Mouse (Mus musculus): ENCODE data around the gene Msmp.
A peak's percentile ranks its signal among the peaks of the same experiment; 100 is the strongest.
"Not testable (repeated sequence)": the region's sequence is repeated elsewhere in the genome, so short reads cannot be mapped to it uniquely, and the experiment has no call there.

The Msmp gene

DNA sequence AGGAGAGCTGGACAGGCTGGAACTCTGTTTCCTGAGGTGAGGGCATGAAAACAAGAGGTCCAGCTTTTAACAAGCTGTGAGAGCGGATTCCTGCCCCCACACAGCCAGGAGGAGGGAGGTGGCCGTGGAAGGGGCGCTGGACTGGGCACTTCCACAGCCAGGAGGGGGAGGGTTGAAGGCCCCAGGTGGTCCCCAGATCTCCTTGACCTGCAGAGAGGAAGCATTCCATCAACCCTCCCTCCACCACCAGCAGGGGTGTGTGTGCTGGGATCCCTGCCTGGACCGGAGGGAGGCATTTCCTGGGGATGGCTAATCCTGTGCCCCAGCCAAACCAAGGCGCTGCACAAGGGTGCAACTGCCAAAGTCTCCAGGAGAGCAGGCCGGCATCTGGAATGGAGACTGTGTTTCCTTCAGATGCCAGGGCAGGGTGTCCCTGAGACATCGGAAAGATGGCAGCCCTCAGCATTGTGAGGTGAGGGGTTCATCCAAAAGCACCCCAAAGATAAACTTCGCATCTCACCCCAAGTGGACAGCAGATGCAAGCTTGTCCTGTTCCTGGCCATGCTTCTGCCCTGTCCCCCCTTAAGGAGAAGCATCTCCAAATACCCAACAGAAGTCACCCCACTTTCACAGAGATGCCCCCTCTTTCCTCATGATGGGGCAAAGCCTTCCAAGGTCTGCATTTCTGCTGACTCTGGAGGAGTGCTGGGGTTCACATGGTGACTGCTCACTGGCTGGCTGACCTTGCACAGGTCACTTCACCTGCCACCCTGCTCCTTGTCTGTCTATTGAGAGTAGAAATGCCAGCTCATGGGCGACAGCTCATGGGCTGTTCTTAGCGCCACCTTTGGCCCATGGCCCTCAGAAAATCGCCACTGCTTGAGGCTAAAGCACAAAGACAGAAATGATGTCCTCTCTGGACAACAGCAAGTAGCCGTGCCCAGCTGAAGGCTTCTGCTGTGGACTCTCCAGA, at the start of gene Msmp:
Gene Msmp, minus strand, starts transcription at position 51 of the 973 bp plus-strand sequence.
- no peak for DNase-seq (ENCODE audit: low spot score in 2 of 2)

DNA sequence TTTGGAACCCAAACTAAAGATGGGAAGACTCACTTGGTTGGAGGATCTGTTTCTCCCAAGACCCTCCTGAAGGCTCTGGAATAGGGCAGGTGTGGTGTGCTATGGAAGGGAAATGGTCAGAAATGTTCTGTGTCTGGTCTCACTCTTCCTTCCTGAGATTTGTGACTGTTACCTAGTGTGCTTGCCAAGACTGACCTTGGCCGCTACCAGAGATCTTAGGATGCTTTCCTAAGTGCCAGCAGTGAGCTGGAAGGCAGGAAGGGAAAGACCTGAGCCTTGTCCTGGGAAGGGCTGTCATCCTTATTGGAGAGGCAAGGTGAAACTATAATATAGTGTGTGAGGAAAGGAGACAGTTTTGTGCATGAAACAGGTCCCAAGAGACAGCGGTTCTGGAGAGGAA, 49.4 kb upstream of the Msmp start:
- no peak for DNase-seq (ENCODE audit: low spot score in 2 of 2)

DNA sequence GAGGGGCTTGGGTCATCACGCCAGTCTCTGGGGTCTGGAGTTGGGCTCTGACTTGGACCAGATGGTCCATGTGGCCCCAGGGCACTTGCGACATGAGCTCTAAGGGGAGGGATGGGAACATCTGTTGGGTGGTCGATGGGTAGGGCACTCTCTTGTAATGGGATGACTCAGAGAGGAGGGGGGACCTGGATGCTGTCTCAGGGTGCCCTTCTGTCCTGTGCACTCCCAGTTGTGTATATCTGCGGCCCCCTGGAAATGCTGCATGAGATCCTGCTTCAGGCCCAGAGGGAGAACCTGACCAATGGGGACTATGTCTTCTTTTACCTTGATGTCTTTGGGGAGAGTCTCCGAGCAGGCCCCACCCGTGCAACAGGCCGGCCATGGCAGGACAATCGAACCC, 49.0 kb upstream of the Msmp start:
- DNase-seq (ENCODE audit: low spot score in 2 of 2), result no peak

DNA sequence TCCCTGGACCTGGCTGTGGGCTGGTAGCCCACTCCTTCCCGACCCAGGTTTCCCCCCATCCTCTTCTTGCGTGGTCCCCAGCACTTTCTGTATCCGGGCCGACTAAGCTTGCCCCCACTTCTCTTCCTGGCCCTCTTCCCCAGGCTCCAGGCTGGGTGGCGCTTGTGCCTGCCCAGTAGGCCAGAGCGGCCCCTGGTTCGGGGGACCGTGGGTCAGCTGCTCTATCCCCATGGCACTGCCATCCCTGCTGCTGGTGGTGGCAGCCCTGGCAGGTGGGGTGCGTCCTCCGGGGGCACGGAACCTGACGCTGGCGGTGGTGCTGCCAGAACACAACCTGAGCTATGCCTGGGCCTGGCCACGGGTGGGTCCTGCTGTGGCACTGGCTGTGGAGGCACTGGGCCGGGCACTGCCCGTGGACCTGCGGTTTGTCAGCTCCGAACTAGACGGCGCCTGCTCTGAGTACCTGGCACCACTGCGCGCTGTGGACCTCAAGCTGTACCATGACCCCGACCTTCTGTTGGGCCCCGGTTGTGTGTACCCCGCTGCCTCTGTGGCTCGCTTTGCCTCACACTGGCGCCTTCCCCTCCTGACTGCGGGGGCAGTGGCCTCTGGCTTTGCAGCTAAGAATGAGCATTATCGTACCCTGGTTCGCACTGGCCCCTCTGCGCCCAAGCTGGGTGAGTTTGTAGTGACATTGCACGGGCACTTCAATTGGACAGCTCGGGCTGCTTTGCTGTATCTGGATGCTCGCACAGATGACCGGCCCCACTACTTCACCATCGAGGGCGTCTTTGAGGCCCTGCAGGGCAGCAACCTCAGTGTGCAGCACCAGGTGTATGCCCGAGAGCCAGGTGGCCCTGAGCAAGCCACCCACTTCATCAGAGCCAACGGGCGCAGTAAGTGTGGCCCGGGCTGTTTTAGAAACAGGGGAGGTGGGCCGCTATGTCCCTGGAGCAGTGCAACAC, 47.9 kb upstream of the Msmp start:
- no peak for DNase-seq (ENCODE audit: low spot score in 2 of 2)

DNA sequence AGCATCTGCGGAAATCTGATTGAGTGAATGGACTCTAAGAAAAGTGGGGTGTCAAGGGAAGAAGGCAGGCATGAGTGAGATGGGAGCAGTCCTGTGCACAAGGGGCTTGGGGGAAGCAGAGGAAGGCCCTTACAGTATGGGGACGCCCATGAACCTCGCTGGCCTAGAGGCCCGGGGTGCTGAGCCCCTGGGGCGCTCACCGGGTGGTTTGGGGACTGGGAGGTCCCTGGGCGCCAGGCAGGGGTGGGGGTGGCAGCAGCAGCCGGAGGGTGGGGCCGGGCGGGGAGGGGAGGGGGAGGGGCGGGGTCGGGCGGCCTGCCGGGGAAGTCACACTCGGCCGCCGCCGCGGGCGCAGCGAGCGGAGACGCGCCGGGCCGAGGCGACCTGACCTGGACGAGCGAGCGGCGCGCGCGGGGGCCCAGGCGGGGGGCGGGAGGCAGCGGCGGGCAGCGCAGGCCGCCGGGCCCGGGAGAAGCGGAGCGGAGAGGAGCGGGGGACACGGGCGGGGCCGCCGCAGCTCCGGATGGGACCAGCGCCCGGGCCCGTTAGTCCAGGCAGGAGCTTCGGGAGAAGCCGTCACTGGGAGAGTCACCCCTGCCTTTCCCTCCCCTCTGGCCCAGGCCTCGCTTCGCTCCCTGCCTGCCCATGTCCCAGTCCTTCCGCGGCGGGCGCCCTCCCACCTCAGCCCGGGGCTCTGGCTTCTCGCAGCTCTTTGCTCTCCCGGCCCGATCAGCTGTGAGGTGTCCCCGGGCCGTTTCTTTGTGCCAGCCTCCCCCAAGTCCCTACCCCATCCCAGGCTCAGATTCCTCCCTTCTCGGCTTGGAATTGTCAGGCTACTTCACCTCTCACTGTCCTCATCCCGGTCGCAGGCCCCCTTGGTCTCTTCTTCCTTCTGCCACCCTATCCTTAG, 47.0 kb upstream of the Msmp start, which contains the start of gene Npr2:
Gene Npr2, plus strand, starts transcription at position 890 of the 910 bp plus-strand sequence.
- no peak for DNase-seq (ENCODE audit: low spot score in 2 of 2)

DNA sequence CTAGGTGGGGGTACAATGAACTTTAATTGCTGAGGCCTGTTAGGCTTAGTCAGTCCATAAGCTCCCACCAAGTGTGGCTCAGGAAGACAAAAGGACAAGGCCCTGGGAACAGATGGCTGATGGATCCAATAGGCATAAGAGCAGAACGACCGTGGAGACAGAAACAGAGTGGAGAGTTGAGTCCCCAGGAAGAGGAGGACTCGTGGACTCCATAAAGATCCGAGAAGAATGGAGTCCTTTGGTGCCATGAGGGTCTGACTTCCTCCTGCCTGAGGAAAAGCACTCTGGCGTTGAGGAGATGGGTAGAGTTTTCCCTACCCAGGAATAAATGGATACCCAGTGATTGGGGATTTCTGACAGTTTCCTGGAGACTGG, 46.4 kb upstream of the Msmp start:
- DNase-seq (ENCODE audit: low spot score in 2 of 2), result no peak

DNA sequence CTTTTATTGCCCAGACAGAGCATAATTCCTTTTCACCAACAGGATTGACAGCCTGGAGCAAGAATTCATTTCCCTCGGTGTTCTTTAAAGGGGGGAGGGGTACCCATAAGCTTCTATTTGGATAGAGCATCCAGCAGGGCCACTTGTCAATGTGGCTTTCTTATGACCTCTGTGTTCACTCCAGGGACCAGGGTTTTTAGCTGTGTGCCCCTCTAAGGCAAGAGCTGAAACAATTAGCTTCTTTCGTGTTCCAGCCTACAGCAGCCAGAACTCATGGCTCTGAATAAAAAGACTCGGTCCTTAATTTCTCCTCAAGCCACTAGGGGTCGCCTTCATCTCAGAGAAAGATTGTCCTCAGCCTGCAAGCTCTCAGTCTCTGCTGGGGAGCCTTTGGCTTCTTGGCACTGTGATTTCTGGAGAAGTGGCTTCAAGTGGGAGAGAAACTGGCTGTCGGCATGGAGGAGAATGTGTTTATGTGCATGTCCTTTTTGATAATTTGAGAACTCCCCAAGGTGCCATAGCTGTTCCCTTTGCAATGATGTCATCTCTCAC, 45.8 kb upstream of the Msmp start:
- DNase-seq (ENCODE audit: low spot score in 2 of 2), result peak; percentile 36 to 73

DNA sequence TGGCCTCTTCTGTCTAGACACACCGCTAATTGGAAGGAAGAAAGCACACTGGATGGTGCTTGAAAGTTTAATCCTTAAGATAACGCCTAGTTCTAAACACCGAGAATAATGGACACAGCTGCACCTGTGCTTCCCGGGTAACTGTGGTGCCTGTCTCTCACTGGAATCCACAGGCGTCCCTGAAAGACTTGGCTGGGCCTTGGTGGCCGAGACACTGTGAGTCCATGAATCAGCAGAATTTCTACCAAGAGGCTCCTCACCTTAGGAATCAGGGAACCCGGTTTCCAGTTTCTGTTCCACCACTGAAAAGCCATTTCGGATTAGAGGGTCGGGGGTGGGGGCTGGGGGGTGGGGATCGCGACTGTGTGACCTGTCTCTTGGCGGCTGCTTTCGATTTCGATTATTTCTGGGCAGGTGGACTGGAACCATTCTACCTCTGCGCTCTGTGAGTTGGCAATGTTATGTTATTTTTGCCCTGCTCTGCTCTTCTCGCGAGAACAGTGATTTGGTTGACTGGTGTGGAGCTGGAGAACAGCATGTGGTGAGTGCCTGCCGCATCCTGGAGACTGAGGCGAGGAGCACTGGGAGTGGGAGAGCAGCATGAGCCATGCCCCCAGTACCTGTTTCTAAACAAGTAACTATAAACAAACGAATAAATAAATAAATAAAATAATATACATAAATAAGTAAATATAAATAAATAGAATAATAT, 45.0 kb upstream of the Msmp start:
- no peak for DNase-seq (ENCODE audit: low spot score in 2 of 2)

DNA sequence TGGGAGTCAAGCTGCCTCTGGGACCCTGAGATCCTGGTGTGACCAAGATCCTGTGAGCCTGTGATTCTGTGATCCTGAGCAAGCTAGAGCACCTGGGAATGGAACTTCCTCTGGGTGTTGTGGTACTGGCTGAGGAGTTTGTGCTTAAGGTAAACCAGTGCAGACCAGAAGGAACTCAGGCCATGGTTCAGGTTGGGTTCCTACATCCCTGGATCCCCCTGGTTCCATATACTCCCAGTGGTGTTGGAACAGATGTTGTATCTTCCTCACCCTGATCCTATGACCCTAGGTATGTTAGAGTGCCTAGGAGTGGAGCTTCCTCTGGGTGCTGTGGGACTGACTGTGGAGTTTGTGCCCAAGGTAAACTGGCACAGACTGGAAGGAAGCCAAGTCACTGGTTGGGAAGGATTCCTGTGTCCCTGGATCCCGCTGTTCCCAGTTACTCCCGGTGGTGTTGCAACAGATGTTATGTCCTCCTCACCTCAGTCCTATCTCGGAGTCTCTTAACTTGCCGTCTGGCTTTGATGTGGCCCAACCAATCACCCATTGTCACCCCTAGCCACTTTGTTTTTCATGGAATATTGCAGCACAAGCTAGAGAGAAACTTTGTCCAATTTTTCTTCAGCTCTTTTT, 36.0 kb upstream of the Msmp start:
- DNase-seq (ENCODE audit: low spot score in 2 of 2), result no peak

DNA sequence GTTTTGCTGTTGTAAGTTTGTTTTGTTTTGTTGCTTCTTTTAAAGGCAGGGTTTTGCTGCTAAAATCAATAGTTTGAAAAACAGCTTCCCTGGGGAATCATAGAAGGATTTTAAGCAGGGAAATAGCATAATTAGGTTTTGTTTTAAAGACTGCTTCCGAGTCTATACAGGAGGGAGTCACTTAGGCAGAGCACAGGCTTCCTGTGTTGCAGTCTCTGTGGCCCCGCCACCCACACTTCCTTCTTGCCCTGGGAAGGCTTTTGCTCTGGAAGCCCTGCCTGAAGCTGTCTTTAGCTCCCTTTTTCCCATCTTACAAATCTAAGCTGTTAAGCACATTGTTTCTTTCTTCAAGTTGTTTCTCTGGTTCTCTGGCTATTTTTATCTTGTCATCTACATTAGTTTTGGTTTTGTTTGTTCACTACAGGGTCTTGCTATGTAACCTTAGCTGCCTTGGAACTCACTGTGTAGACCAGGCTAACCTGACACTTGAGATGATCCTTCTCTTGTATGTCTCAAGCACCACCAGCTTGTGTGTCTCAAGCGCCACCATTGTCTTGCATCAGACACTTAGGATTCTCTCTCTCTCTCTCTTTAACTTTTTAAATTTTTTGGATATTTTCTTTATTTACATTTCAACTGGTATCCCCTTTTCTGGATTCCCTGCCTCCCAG, 28.9 kb upstream of the Msmp start:
- no peak for DNase-seq (ENCODE audit: low spot score in 2 of 2)

DNA sequence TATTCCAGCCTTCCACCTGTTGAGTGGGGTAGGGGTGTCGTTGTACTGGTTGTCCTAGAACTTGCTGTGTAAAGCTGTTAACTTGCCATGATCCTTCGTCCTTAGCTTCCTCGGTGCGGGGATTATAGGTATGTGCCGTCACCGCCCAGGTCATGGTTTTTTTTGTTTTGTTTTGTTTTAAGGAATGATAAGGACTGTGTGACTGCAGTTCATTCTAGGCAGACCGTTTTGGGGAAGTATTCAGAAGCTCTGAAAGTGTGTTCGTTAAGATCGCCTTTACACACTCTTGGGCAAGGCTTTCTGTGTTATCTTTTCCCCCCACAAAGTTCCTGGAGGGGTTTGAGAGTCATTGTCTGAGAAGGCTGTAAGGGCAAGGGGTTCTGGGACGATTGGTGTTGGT, 28.2 kb upstream of the Msmp start:
- DNase-seq (ENCODE audit: low spot score in 2 of 2), result no peak

DNA sequence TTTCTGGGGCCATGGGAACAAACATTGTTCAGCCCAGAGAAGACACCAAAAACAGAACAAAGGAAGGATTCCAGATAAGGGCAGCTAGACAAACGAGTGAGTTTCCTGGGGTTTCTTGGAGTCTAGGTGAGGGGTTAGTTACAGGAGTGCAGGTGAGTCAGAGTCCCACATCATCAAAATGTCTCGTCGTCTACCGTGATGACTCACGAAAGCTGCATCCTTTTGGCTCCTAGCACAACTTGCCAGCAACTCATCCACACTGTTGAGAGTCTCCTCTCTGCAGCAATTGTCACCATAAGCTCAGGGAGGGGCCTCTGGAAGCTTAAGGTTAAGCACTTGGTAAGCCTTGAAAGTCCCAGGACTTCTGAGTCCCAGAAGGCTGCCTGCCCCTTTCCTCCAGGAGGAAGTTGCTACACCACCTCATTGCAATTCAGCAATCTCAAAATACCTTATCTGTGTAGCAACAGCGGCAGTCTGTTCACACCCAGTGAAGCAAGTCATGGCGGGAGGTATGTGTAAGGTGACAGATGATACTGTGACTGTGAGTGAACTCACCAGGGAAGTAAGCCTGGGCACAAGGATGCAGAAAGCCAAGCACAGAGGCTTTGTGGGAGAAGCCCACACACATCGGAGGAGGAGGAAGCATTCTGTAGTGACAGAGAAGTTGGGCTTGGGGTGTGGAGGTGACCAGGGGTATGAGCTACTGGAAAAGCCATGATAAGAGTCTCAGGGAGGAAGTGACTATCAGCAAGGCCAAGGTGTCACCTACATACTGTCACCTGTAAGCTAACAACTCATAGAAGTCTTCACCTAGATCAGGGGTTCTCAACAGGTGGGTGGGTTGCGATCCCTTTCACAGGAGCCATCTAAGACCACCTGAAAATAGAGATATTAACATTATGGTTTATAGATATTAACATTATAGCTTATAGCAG, 20.7 kb upstream of the Msmp start:
- no peak for DNase-seq (ENCODE audit: low spot score in 2 of 2)

DNA sequence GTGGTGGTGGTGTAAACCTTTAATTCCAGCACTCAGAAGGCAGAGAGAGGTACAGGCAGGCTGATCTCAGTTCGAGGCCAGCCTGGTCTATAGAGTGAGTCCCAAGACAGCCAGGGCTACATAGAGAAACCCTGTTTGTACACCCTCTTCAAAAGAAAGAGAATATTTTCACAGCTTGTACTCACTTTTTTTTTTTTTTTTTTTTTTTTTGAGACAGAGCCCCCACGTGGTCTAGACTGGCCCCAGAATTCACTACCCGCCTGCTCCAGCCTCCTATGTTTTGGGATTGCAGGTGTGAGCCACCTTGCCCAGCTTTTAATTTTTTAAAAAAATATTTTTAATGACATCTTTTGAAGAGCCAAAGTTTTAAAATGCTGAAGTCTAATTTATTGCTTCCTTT, 19.8 kb upstream of the Msmp start:
- no peak for DNase-seq (ENCODE audit: low spot score in 2 of 2)

DNA sequence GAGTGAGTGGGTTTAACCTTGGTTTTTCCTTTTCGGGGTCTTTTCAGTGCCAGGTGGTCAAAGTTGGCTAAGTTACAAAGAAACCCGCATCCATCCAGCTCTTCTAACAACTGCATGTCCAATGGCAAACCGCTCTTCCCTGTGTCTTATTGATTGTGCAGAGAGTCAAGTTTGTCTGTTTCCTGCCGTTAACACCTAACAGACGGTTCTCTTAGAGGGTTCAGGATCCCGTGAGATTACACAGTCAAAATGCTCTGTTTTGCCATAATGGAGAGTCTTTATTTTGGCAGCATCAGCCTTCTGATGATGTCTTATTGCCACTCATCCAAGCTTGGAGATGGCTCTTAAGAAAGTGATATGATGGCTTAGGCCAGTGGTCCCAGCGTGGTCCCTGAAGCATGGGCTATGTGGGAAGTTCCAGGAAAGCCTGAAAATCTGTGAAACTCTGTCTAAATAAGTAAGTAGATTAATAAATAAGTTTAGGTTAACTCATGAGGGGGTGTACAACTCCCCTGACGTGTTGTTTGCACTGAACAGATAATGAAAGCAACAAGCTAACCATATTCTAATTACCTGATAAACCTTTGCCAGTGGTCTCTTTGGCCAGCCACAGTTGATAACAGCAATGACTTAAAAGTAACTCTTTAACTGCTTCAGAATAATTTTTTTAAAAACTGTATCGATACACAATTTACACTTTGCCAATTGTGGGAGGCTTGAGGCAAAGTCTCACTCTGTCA, 16.1 kb upstream of the Msmp start:
- no peak for DNase-seq (ENCODE audit: low spot score in 2 of 2)

DNA sequence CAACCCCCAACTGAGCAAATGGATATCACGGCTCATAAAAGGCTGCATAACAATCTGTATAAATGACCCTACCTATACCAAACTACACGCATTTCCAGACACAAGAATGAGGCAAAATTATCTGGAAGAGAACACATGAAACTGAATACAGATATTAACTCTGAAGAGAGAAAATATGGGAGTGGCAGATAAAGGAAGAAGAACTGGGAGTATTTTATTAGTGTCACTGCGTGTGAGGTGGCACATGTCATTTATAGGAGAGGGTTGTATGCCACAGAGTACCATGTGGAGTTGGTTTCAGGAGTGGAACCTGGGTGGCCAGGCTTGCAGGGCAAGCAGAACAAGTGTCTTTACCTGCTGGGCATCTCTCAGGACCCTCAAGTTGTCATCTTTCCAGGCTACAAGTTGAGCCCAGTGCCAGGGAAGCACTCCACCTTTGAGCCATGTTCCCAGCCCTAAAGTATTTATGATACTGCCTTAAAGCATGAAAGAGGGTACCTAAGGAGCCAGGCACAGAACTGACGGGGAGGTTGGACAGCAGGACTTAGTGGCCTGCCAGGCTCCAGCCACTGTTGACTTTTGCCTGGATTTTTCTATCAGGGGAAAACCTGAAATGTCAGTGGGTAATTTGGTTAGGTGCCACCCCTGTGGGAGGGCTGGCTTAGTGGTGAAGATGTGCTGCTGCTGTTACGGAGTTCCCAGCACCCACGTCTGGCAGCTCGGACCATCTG, 14.5 kb upstream of the Msmp start:
- no peak for DNase-seq (ENCODE audit: low spot score in 2 of 2)

DNA sequence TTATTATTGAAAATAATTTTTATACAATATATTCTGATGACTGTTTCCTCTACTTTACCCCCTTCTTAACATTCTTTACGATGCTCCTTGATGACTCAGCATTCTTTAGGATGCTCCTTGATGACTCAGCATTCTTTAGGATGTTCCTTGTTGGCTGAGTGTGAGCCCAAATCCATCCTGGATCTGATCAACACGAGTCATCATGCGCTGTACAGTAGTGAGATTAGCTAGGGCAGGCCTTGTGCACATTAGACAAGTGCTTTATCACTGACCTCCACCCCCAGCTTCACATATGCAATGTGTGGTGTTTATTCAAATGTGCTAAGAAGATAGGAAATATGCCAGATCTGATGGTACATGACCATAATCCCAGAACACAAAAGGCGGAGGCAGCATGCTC, 13.9 kb upstream of the Msmp start:
- no peak for DNase-seq (ENCODE audit: low spot score in 2 of 2)

DNA sequence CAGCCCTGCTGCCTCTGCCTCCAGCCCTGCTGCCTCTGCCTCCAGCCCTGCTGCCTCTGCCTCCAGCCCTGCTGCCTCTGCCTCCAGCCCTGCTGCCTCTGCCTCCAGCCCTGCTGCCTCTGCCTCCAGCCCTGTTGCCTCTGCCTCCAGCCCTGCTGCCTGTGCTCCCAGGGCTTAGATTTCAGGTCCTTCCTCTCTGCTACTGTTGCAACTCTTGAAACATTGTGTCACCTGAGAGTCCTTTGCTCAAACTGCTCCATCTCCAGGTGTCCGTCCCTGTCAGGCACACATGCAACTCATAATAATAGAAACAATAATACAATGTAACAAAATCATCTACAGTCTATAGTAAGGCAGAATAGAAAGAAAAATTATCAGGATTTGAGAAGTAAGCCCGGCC, 12.3 kb upstream of the Msmp start:
- DNase-seq (ENCODE audit: low spot score in 2 of 2), result not testable (repeated sequence)

All from thymus, postnatal 10 days (tissue).